Mouse (Mus musculus) hindlimb bud, embryonic 11.5 days (tissue): Measurements from ENCODE around the gene Mex3d.

Source experiments
- DNase-seq: peaks from one replicate; pipeline ENCODE4 v3.0.0-alpha.2; 2012; ENCODE audit warnings: low read depth, low spot score; ENCODE audit errors: extremely low spot score

Gene Mex3d

DNA sequence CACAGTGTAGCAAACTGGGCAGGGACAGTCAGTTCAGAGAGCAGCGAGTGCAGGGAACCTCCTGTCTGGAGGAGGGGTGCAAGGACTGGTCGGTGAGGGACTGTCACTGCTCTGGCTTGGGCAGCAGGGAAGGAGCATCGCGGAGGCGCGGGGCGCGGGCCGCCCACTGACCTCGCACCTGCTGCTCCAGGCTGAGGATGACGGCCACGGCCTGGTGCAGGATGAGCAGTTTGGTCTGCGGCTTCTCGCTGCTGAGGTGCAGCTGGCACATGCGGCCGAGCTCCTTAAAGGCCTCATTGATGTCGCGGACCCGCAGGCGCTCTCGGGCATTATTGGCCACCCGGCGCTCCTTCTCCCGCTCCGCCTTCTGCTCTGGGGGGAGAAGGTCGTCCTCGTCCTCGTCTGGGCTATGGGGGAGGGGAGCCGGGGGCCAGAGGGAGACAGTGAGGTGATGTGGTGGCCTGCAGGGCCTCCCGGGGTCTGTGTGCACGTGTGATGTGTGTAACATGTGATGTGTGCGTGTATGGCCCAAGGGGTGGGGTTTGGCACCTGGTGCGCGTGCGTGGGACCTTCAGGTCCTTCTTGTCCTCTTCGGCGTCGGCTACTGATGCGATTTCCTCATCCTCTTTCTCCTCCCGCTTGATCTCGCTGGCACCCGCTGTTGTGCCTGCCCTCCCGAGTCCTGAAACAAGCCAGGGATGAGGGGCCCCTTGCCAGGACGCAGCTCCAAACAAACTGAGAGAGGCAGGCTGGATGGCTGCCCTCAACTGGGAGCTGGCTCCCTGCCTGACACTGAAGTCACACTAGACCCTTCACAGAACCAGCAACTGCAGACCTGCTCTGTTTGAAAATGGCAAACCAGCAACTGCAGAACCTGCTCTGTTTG is 25.4 kb upstream of the Mex3d start:
- no peak for DNase-seq

DNA sequence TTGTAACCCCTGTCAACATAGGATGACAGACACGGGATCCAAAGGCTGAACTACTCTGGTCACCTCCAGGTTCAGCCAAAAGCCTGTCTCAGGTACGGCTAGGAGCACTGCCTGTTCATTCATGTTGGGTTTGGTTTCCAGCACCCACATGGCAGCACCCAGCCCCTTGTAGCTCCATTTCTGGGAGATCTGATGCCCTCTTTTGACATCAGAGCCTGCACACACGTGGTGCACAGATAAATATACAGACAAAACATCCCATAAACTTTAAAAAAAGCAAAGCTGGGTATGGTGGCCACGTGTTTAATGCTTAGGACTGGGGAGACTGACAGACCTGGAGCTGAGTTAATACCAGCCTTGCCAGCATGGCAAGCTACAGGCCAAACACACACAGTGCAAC is 20.5 kb upstream of the Mex3d start:
- no peak for DNase-seq

DNA sequence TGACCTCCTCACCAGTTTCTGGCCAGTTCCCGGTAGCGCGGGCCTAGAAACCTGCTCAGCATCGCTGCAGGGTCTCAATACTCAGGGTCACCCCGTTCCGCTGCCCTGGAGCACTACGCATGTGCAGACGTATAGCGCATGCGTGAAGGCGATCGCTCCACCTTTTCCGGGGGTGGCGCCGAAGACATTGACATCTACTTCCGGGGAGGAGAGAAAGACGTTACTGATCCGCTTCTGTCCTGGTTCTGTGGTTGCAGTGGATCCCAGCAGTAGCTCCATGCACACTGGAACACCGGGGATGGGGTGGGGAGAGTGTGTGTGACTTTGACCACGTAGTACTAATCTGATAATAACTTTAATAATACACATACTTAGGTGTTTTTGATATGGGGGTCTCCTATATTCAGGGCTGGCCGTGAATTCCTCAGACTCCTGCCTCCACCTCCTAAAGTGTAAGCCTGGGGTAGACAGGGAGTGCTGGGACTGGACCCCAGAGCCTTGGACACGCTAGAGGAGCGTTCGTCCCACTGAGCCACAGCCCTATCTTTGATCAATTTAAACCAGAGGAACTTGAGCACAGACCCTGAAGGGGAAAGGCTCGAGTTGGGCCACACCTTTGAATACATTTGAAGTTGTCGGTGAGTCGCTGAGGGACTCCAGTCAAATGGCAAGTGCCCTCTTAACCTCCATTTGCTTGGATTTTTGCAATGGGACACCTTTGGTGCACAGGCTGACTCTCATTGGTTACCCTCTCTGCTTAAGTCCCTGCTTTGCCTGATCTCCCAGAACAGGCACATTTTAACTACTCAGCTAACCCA is 19.4 kb upstream of the Mex3d start, which contains the start of gene Uqcr11:
Gene Uqcr11 (minus strand): TSS at position 147 of the 818 bp plus-strand sequence.
- DNase-seq, result peak; percentile 73

DNA sequence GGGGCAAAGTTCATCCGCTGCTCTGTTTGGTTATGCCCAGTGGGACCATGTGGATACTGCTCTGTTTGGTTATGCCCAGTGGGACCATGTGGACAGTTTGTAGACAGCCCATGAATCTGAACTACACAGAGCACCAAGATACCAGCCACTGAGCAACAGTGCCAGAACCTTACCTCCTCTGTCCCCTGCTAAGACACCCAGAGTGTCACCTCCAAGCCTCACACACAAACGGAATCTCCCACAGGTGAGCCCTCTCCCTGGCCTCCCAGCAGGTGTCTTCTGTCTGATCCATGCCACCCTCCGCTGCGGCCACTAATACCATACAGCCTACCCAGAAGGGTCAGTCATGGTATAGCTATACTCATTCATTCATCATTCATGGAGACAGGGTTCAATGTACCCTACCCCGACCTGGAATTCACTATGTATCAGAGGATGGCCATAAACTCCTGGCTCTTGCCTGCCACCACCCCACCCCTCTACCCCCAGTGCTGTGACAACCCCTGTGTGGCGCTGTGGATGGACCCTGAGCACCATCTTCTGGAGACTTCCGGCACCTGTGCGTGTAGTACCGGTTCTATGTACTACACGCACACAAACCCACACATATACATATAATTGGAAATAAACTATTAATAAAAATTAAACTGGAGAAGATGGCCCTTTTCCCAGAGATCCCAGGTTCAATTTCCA is 18.2 kb upstream of the Mex3d start:
- DNase-seq, result no peak

DNA sequence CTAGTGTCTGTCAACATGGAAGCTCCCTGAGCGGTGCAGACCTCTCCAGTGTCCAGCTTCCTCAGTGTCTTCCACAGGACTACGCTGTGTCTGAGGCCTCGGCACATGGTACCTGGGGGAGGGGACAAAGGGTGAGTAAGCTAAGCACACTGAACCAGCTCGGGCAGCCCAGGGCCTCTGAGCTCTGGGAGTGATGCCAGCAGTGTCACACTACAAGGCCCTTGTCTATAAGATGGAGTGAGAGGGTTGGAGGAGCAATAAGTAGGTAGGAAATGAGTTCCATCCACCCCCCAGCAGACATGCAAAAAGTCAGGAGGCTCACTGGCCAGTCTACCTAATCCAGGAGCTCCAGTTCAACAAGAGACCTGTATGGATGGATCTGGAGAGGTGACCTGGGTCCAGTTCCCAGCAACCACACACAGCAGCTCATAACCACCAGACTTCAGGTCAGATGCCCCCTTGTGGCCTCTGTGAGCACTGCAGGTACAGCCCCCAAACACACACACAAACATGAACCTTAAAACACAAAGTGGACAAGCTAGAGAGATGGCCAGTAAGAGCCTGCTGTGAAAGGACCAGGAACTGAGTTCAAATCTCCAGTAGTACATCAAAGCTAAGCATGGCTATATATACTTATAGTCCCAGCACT is 15.7 kb upstream of the Mex3d start:
- no peak for DNase-seq

DNA sequence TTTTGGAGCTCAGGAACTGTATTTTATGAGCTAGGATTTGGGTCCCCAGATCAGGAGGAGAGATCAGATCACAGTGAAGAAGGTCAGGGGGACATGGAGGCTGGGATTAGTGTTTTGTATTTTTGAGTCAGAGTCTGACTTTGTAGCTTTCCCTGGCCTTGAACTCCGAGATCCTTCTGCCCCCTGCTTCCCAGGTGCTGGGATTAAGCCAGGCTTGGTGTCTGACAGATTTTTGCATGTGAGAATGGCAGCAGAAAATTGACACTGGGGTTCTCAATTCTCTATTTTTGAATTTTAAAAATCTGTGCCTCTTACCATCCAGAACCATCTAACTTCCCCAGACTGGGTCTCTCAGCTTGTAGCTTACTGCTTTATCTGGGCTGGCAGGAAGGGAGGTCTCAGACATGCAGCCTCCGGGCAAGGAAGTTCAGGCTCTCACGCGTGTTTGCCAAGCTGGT is 13.3 kb upstream of the Mex3d start:
- no peak for DNase-seq

DNA sequence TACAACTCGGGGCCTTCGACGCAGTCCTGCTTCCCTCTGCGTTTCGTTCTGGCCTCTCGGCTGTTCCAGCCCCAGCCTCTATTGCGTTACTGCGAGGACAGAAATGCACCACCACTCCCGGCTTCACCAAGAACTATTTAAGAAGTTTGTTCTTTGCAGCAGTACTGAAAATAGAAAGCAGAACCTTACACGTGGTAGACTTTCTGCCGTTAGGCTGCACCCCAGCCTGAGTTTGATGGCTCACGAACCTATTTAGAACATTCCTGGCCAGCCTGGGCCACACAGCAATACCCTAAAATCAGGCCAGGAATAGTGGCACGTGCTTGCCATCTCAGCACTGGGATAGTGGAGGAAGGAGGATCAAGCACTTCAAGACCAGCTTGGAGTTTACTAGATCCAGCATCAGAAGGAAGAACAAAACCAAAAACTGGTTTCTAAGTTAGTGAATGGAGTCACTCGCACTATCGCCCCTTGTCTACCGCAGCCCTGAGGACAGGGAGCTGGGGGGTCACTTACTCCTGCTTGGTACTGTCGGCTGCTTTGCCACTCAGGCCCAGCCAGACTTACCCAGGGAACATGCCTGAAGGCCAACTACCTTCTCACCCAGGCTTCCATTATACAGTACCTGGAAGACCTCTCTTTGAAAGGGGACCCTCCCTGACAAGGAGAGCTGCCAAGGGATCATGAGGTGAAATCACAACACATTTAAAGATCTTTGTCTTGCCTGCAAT is 12.7 kb upstream of the Mex3d start:
- no peak for DNase-seq

DNA sequence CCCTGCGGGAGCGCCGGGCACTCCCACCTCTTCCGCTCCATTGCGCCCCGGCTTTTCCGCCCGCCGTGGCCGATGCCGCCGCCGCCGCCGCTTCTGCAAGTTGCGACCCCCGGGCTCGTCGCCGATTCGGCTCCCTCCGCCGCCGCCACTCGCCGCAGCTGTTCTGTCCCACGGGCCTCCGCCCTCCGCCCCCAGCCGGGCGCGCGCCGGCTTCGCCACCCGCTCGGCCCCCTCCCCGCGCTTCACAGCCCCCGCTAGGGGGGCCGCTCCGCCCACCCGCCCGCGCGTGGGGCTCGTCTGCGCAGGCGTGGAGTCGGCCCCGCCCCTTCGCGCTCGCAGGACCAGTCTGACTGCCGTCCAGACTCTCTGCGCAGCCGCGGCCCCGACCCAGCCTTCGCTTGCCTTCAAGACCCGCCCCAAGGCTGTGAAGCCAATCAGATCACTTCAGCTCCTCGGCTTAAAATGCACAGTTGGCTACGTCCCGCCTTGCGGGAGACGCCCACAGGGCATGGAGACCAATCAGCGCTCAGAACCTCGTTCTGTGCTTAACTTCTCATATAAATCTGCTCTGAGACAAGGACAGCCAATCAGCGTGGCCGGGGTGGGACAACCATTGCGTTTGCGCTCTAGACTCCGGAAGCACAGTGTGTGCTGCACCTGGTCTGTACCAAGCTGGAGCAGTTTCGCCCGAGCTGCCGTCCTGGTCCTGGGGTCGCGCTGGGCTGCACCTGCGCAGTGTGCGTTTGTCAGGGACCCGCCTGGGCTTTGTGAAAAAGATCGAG is 11.9 kb upstream of the Mex3d start, which contains the start of gene Mbd3:
Gene Mbd3 (minus strand): TSS at position 360 of the 782 bp plus-strand sequence.
- DNase-seq, result peak; percentile 100

DNA sequence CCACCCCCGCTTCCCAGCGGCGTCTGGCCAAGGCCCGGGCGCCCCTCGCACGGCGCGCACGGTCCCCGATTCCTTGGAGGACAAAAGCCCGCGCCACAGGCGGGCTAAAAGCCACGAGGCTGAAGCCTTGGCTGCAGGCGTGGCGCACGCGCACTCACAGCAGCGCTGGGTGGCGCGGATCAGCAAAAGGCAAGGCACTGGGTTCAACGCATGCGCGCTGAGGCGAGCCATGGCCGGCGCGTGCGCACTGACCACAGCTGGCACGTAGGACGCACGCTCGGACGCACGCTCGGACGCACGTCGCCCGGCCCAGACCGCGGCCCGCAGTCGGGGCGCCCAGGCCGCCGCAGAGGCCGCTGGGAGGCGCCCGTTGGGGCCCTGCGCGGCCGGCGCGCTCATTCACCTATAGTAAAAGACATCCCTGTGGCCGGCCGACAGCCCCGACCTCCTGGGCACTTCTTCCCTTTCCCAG is 11.3 kb upstream of the Mex3d start:
- peak; percentile 94 for DNase-seq

DNA sequence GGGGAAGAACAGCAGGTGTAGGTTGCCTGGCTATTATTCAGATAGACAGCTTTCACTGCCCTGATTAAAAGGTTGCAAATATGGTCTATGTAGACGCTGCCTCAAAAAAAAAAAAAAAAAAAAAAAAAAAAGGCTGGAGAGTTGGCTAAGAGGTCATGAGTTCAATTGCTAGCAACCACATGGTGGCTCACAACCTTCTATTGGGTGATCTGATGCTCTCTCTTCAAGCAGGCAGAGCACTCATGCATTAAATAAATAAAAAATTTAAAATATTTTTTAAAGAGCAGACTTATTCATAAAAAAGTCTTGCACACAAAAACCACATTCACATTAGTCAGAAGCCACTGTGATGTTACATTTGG is 10.7 kb upstream of the Mex3d start:
- no peak for DNase-seq

DNA sequence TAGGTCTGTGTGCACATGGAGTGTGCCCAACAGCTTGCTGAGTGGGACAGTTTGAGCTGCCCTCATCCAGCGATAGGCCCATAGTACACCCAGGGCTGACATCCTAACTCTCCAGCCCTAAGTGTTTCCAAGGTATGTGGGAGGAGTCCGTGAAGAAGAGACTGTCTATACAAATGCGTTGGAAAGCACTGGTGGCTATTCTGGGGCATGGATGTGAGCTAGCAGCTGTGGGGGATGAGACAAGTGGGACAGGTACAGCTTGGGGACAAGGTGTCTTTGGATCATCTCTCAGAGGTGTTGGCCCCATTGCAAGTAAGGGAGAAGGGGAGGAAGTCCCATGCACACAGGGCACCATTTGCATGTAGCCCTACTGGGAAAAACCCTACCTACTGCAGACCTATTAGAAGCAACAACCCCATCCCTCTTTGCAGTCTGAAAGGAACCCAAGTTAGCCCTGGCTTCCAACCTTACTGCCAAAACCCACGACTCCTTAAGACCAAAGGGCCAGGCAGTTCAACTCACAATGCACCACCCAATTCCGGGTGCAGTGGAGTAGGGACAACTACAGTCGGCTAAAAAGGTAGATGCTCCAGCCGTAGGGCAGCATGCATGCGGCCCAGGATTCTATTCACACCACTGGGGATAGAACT is 10.2 kb upstream of the Mex3d start:
- no peak for DNase-seq

DNA sequence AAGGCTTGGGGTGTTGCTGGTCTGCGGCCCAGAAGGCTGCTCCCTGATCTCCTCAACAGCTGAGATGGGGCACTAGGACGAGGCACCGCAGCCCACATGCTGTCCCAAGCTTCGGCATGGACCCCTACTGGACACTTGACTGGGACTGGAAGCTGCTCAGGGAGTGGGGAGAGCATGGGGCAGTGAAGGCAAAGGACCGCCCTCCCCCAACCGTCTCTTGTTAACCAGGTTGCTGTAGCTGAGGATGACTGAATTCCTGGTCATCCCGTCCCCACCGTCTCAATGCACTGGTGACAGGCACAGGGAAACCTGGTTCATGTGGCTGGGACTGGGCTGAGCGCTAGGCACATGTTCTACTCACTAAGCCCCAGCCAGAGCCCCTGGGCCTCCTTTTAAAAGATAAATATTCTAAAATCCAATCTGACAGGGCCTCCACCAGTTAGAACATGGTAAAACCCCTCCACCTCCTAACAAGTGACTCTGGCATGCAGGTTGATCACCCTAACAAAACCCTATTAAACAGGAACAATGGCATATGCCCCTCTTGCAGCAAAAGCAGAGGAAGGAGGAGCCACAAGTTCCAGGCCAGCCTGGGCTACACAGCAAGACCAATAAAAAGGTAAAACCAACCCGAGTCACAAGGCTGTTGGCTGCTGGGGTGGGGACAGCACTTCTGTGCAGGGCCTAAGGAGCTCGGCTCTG is 9.5 kb upstream of the Mex3d start:
- no peak for DNase-seq

DNA sequence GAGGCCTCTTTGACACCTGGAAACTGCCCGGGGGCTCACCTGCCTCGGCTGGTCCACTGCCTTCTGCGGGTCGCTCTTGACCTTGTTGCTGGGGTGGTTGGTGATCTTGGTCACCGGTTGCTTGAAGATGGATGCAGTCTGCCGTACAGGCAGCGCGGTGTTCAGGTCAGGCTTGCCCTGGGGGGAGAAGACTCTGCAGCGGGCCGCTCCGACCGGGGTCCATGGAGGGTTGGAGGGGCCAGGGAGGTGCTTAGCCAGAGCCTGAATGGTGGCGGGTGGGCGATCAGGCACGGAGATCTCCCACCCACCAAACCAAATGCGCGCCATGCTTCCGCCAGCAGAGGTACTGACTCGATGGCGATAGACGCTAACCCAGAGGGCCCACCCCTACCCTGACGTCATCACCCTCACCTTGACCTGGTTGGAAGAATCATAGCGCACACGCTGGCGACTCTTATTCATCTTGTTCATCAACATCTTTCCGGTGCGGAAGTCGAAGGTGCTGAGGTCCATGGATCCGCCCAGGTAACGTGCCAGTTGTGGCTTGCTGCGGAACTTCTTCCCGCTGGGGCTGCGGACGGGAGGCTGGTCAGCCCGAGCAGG is 7.7 kb upstream of the Mex3d start:
- no peak for DNase-seq

DNA sequence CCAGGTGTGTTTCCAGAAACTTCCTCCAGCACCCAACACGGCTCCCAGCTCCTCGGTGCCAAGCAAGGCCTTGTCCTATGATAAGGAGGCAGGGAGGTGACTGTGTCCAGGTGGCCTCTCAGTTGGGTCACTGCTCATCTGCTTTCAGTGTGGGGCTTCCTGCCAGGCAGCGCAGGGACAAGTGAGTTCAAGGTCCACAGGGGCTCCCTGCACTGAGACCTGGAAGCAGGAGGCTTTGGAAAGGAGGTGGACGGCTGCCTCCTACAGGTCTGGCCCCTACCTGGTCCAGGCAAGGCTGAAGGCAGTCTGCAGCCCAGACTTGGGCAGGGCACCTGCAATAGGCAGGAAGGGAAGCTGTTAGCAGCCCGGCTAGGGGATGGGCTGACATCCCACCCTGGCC is 5.2 kb upstream of the Mex3d start:
- DNase-seq, result no peak

DNA sequence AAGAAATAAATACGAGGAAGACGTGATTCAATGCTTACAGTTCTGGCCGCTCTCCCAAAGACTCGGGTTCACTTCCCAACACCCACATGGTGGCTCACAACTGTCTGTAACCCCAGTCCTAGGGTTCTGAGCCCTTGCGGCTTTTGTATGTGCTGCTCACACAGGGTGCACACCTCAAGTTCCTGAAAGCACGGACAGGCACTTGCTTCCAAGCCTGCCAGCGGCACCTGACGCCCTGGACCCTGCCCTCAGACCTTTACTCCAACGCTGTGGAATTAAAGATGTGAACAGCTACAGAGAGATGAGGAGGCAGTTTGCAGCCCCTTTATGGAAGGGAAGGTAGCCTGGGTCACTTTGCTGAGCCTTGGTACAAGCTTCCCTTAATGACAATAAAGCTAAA is 3.2 kb upstream of the Mex3d start:
- DNase-seq, result no peak

DNA sequence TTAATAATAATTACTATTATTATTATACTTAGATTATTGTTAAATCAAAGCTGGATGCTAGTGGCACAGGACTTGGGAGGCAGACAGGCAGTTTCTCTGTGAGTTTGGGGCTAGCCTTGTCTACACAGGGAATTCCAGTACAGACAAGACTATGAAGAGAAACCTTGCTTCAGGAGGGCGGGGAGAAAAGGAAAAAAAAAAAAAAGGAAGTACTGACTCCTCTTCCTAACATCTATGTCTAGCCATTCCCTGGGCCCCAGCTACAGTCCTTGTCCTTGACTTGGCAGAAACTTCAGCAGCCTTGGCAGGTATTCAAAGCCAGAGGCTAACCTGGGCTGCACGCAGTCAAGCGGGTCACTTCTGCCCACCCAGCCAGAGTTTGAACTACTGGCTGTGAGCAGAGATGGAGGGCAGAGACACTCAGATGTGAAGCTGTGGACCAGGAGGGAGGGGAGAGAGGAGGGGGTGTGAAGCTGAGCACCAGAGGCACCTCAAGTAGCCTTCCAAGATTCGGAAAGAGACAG is 1.8 kb upstream of the Mex3d start:
- DNase-seq, result no peak

DNA sequence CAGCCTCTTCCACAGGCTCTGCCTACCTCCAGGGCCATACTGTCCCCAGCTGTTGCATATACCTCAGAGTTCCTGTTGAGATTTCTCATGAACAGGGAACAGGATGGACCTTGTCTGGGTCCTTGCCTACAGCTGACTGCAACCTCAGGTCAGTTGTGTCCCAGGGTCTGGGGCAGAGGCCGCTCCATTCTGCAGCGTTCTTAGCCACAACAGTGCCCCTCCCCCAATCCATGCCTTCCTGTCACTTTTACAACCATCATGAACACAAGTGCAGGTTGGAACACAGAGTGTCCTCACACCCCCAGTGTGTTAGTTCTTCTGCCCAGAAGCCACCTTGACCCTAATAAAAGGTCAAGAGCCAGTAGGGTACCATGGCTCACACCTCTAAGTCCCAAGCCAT is 1.3 kb upstream of the Mex3d start:
- no peak for DNase-seq
